Mouse (Mus musculus) lung, embryonic 15.5 days (tissue): ENCODE results near the gene Nol11. TPM values are rescaled to one million over a fixed set of nuclear protein-coding genes. Genes with fewer than 3 reads are reported as not detected.

Source experiments
- ATAC-seq: fragments of 200-750 bp; cut with Nextera tagmentation; 2 replicates; pipeline ENCODE4 v1.8.0; 2017; ENCODE audit warnings: moderate number of reproducible peaks, borderline replicate concordance; ENCODE audit not compliant: low FRiP score, low TSS enrichment; ENCODE audit errors: extremely low read depth
- H3K27ac ChIP-seq: fragments of 300-500 bp; sonication (generic); 2 replicates; pipeline ENCODE4 v1.5.1; 2015; ENCODE audit warnings: moderate library complexity, mild to moderate bottlenecking, inconsistent platforms
- H3K27me3 ChIP-seq: fragments of 300-500 bp; sonication (generic); 2 replicates; pipeline ENCODE4 v1.6.1; 2015; ENCODE audit warnings: inconsistent platforms
- H3K36me3 ChIP-seq: fragments of 300-500 bp; sonication (generic); 2 replicates; pipeline ENCODE4 v1.6.1; 2015; ENCODE audit warnings: inconsistent platforms
- H3K4me1 ChIP-seq: fragments of 300-500 bp; sonication (generic); 2 replicates; pipeline ENCODE4 v1.6.1; 2015; ENCODE audit warnings: inconsistent platforms
- H3K4me2 ChIP-seq: fragments of 300-500 bp; sonication (generic); 2 replicates; pipeline ENCODE4 v1.6.1; 2015; ENCODE audit warnings: inconsistent platforms, mild to moderate bottlenecking, moderate library complexity
- H3K4me3 ChIP-seq: fragments of 300-500 bp; sonication (generic); 2 replicates; pipeline ENCODE4 v1.5.1; 2015; ENCODE audit warnings: mild to moderate bottlenecking, inconsistent platforms
- H3K9ac ChIP-seq: fragments of 300-500 bp; sonication (generic); 2 replicates; pipeline ENCODE4 v1.6.1; 2015; ENCODE audit warnings: inconsistent platforms
- H3K9me3 ChIP-seq: fragments of 300-500 bp; sonication (generic); 2 replicates; pipeline ENCODE4 v1.6.1; 2016; ENCODE audit warnings: inconsistent platforms
- WGBS: fragments of 180-500 bp; shearing (Covaris S2); methylation state at CpG from one replicate; pipeline ENCODE4 v1.1.7; 2015; 5-methylcytosine and 5-hydroxymethylcytosine counted together
- polyA plus RNA-seq: library from polyadenylated mRNA; unstranded; fragments of >200 nt; fragmentation: Nextera tagmentation; extraction: Ambion mirVana; gene quantifications from 2 replicates; pipeline ENCODE4 v1.2.1, GENCODE M21; 2015

The Nol11 gene
- polyA plus RNA-seq, result 55.6 and 57.2 TPM in 2 replicates

- Histone ChIP-seq H3K27me3 (no peaks in the 10 kb centered on the region), H3K27ac (peak within 1 kb of the TSS; percentile 56), H3K9me3 (no peaks in the 10 kb centered on the region), H3K9ac (peak within 1 kb of the TSS; percentile 92), H3K4me3 (peak within 1 kb of the TSS; percentile 96), H3K4me1 (peaks cover 5% of the 10 kb centered on the region), H3K36me3 (peaks cover 23% of the 10 kb centered on the region), H3K4me2 (peak within 1 kb of the TSS; percentile 82)
- WGBS, result under 1% methylated on average over 62 of the region's 62 CpGs
- ATAC-seq, result peak; percentile 96
Observed at GRCm38 (mm10) chr11:107188565-107189552, at the start of gene Nol11. TSS of gene Nol11 (minus strand) at chr11:107189381.

GRCm38 (mm10) chr11:107238506-107238905 lies 49.3 kb upstream of the Nol11 start:
- Histone ChIP-seq H3K9ac (no peak overlapping the region), H3K27me3 (no peaks in the 10 kb centered on the region), H3K4me1 (no peaks in the 10 kb centered on the region), H3K4me2 (no peak overlapping the region), H3K36me3 (no peaks in the 10 kb centered on the region), H3K27ac (no peak overlapping the region), H3K9me3 (no peaks in the 10 kb centered on the region), H3K4me3 (no peak overlapping the region)
- ATAC-seq, result no peak
- 88% methylated on average over 6 of the region's 6 CpGs for WGBS

GRCm38 (mm10) chr11:107237532-107237931 lies 48.4 kb upstream of the Nol11 start:
- ATAC-seq, result no peak
- H3K4me1 ChIP-seq, result no peaks in the 10 kb centered on the region
- no peak overlapping the region for H3K27ac ChIP-seq
- H3K4me2 ChIP-seq, result no peak overlapping the region
- no peaks in the 10 kb centered on the region for H3K36me3 ChIP-seq
- no peak overlapping the region for H3K4me3 ChIP-seq
- no peaks in the 10 kb centered on the region for H3K9me3 ChIP-seq
- no peaks in the 10 kb centered on the region for H3K27me3 ChIP-seq
- H3K9ac ChIP-seq, result no peak overlapping the region
- WGBS, result 83% methylated on average over 4 of the region's 4 CpGs

GRCm38 (mm10) chr11:107233252-107233890 lies 44.2 kb upstream of the Nol11 start:
- Histone ChIP-seq H3K4me1 (no peaks in the 10 kb centered on the region), H3K36me3 (0 out of 2 replicates have a peak, but pooled peaks cover 8% of the 10 kb centered on the region), H3K27ac (no peak overlapping the region), H3K9ac (no peak overlapping the region), H3K4me2 (no peak overlapping the region), H3K4me3 (no peak overlapping the region), H3K9me3 (no peaks in the 10 kb centered on the region), H3K27me3 (no peaks in the 10 kb centered on the region)
- ATAC-seq, result no peak
- WGBS, result 90% methylated on average over 5 of the region's 5 CpGs

- no peaks in the 10 kb centered on the region for H3K27me3 ChIP-seq
- 78% methylated on average over 10 of the region's 10 CpGs for WGBS
- no peak for ATAC-seq
Observed at GRCm38 (mm10) chr11:107230128-107230527, 40.9 kb upstream of the Nol11 start.

GRCm38 (mm10) chr11:107226431-107226830 lies 37.2 kb upstream of the Nol11 start:
- no peaks in the 10 kb centered on the region for H3K9me3 ChIP-seq
- H3K4me1 ChIP-seq, result no peaks in the 10 kb centered on the region
- no peak overlapping the region for H3K27ac ChIP-seq
- no peak overlapping the region for H3K4me3 ChIP-seq
- H3K27me3 ChIP-seq, result no peaks in the 10 kb centered on the region
- H3K36me3 ChIP-seq, result no peaks in the 10 kb centered on the region
- no peak for ATAC-seq
- WGBS, result 64% methylated on average over 1 of the region's 1 CpGs
- H3K9ac ChIP-seq, result no peak overlapping the region
- H3K4me2 ChIP-seq, result no peak overlapping the region

More at GRCm38 (mm10) chr11:107230128-107230527, 40.9 kb upstream of the Nol11 start:
- Histone ChIP-seq H3K36me3 (0 out of 2 replicates have a peak, but pooled peaks cover 8% of the 10 kb centered on the region), H3K4me1 (no peaks in the 10 kb centered on the region), H3K4me2 (no peak overlapping the region), H3K9ac (no peak overlapping the region), H3K9me3 (no peaks in the 10 kb centered on the region), H3K4me3 (no peak overlapping the region), H3K27ac (no peak overlapping the region)

GRCm38 (mm10) chr11:107226013-107226412 lies 36.8 kb upstream of the Nol11 start:
- ATAC-seq, result no peak
- Histone ChIP-seq H3K9ac (no peak overlapping the region), H3K9me3 (no peaks in the 10 kb centered on the region), H3K27ac (no peak overlapping the region), H3K4me2 (no peak overlapping the region), H3K27me3 (no peaks in the 10 kb centered on the region), H3K4me1 (no peaks in the 10 kb centered on the region), H3K36me3 (no peaks in the 10 kb centered on the region), H3K4me3 (no peak overlapping the region)
- WGBS, result 89% methylated on average over 10 of the region's 10 CpGs

GRCm38 (mm10) chr11:107225301-107225700 lies 36.1 kb upstream of the Nol11 start:
- H3K27ac ChIP-seq, result no peak overlapping the region
- no peak overlapping the region for H3K4me3 ChIP-seq
- H3K36me3 ChIP-seq, result no peaks in the 10 kb centered on the region
- H3K9ac ChIP-seq, result no peak overlapping the region
- no peak overlapping the region for H3K4me2 ChIP-seq
- ATAC-seq, result no peak
- no peaks in the 10 kb centered on the region for H3K9me3 ChIP-seq
- 67% methylated on average over 5 of the region's 5 CpGs for WGBS
- H3K27me3 ChIP-seq, result no peaks in the 10 kb centered on the region
- no peaks in the 10 kb centered on the region for H3K4me1 ChIP-seq

GRCm38 (mm10) chr11:107223667-107224214 lies 34.6 kb upstream of the Nol11 start:
- Histone ChIP-seq H3K9ac (no peak overlapping the region), H3K4me1 (no peaks in the 10 kb centered on the region), H3K4me2 (no peak overlapping the region), H3K27ac (peak overlapping the region; percentile 43), H3K4me3 (no peak overlapping the region), H3K36me3 (no peaks in the 10 kb centered on the region), H3K9me3 (no peaks in the 10 kb centered on the region), H3K27me3 (no peaks in the 10 kb centered on the region)
- no peak for ATAC-seq
- 49% methylated on average over 8 of the region's 8 CpGs for WGBS

GRCm38 (mm10) chr11:107223169-107223561 lies 34.0 kb upstream of the Nol11 start:
- 61% methylated on average over 1 of the region's 1 CpGs for WGBS
- Histone ChIP-seq H3K4me2 (no peak overlapping the region), H3K27me3 (no peaks in the 10 kb centered on the region), H3K36me3 (no peaks in the 10 kb centered on the region), H3K4me1 (no peaks in the 10 kb centered on the region), H3K9ac (no peak overlapping the region), H3K4me3 (no peak overlapping the region), H3K27ac (peak overlapping the region; percentile 43; the same call in 1 of the 2 replicates), H3K9me3 (no peaks in the 10 kb centered on the region)
- no peak for ATAC-seq

GRCm38 (mm10) chr11:107222531-107223168 lies 33.5 kb upstream of the Nol11 start:
- Histone ChIP-seq H3K27ac (no peak overlapping the region), H3K4me3 (no peak overlapping the region), H3K9ac (no peak overlapping the region), H3K36me3 (no peaks in the 10 kb centered on the region), H3K9me3 (no peaks in the 10 kb centered on the region), H3K4me2 (no peak overlapping the region), H3K4me1 (no peaks in the 10 kb centered on the region), H3K27me3 (no peaks in the 10 kb centered on the region)
- ATAC-seq, result no peak
- 57% methylated on average over 12 of the region's 12 CpGs for WGBS
